Mouse (Mus musculus): ENCODE measurements around the gene Map1lc3a. TPM values are rescaled to one million over a fixed set of nuclear protein-coding genes. Genes with fewer than 3 reads are reported as not detected.

Gene Map1lc3a
- total RNA-seq, 2 experiments from 2014 or later = 313 to 317 TPM

DNA sequence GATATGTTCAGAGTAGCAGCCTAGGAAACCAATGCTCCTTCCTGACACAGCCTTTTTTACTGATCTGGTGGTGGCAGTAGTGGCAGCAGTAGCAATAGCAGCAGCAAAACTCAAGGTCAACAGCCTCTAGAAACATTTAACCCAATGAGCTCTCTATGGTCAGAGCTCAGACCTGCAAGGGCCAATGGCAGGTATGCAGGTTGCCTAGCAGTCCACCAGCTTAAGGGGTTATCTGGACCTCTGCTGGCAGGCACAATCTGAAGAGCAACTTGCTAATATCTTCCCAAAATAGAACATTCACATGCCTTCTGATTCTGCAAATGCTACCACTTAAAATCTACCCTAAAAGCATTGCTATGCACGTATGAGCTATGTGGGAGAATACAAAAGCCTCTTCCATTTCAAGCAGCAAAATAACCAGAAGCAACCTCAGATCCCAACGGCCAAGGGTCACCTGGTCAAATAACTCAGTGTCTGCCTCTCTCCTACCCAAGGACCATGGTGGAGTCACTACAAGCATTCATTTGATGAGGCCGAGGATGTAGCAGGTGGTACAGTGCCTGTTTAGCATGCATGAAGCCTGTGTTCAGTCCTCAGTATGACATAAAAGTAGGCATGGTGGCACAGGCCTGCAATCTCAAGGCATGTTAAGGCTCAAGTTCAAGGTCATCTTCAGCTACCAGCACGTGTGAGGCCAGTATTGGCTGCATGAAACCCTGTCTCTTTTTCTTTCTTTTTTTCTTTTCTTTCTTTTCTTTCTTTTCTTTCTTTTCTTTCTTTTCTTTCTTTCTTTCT is 11.6 kb downstream of the Map1lc3a start:
- no peak for TF ChIP-seq CTCF (IDR thresholded peaks at IDR 0.05)
- DNase-seq (ENCODE audit: extremely low spot score in 1 of 2, low spot score in 2 of 2) = no peak
- Histone ChIP-seq H3K4me3 (no peak overlapping the region), H3K27ac (no peak overlapping the region)
- intact Hi-C loops (cut with DNase I) = no loop called here

DNA sequence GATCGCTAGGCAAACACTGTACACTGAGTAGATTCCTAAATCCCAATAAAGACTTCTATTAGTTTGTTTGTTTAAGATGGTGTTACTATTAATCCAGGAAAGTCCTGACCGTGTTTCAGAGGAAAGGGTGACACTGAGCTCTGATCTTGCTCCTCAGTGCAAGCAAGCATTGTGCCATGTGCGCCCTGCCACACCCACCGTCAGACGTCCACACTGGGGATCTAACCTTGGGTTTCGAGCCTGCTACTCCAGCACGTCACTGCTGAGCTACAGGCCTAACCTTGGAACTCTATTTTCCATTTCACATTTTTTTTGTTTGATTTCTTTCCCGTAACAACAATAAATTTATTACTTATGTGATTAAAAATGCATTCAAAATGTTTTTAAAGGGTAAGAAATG is 14.0 kb downstream of the Map1lc3a start:
- Histone ChIP-seq H3K4me3 (no peak overlapping the region), H3K27ac (no peak overlapping the region)
- TF ChIP-seq CTCF (IDR thresholded peaks at IDR 0.05) = no peak
- intact Hi-C loops (cut with DNase I) = no loop called here
- no peak for DNase-seq (ENCODE audit: extremely low spot score in 1 of 2, low spot score in 2 of 2)

DNA sequence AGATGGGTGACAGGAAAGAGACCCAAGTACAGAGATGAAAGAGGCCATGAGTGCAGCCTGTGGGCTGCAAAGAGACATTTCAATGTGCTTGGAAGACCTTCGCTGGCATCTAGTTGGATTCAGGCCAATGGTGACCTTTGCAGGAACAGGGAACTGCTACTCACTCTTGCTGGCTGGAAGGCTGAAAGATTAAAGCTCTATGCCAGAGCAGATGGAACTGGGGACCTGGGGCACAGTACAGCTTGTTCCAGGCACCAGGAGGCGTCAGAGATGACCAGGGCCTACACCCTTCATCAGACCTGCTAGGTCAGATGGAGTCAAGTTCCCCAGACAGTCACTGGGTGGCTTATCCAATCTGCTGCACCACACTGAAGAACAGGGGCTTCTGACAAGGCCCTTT is 17.3 kb downstream of the Map1lc3a start:
- no peak for DNase-seq (ENCODE audit: extremely low spot score in 1 of 2, low spot score in 2 of 2)
- TF ChIP-seq CTCF (IDR thresholded peaks at IDR 0.05) = no peak
- H3K27ac ChIP-seq = no peak overlapping the region
- intact Hi-C loops (cut with DNase I) = no loop called here
- no peak overlapping the region for H3K4me3 ChIP-seq

DNA sequence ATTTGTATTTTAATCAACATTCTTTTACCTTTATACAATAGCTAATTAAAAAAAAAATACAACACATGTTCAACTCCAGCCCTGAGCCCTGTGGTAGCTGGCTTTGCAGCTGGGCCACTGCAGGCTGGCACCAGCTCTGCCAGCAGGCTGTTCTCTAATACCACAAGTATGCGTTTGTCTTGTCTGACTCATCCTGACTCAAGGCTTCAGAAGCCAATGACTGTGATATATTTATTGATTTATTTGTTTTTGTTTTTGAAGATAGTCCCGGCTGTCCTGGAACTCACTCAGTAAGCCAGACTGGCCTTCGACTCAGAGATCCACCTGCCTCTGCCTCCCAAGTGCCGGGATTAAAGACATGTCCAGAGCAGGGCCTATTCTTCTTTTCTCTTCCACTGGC is 17.8 kb downstream of the Map1lc3a start:
- Histone ChIP-seq H3K4me3 (no peak overlapping the region), H3K27ac (no peak overlapping the region)
- no peak; the same call in 1 of the 2 replicates for TF ChIP-seq CTCF (IDR thresholded peaks at IDR 0.05)
- intact Hi-C loops (cut with DNase I) = no loop called here
- DNase-seq (ENCODE audit: extremely low spot score in 1 of 2, low spot score in 2 of 2) = no peak

DNA sequence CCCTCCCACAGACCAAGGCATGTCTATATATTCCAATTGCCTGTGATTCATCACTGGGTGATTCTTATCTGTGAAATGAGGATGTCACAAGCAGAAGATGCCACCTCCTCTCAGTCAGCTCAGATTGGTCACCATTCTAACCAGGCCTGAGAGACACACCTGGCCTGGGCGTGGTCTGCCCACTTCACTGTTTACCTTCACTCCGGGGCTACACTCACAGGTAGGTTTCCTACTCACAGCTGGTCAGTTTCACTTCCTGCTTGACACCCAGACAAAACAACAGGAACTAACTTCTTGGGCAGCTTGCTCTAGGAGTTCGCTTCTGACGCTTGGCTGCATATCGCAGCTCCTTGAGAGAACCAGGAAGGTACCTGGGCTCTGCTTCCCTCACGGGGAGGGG is 19.4 kb downstream of the Map1lc3a start:
- TF ChIP-seq CTCF (IDR thresholded peaks at IDR 0.05) = no peak
- DNase-seq (ENCODE audit: extremely low spot score in 1 of 2, low spot score in 2 of 2) = no peak
- Histone ChIP-seq H3K27ac (no peak overlapping the region), H3K4me3 (no peak overlapping the region)
- intact Hi-C loops (cut with DNase I) = no loop called here

DNA sequence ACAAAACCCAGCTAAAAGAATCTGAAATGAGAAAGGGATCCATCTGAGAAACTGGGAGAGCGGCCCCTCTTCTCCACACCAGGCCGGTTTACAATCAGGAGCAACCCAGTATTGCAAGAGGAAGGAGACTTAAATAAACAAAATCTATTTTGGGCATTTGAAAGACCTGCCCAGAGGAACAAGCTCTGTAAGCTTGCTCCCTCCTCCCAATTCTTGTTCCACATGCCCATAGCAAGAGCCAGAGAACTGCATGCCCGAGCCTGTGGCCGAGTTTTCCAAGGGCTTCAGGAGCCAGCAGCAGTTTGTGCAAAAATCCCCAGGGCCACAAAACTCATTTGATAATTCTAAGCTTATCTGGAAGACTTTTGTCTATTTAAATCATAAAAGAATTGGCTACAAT is 23.5 kb downstream of the Map1lc3a start:
- TF ChIP-seq CTCF (IDR thresholded peaks at IDR 0.05) = no peak
- intact Hi-C loops (cut with DNase I) = no loop called here
- H3K4me3 ChIP-seq = no peak overlapping the region
- DNase-seq (ENCODE audit: extremely low spot score in 1 of 2, low spot score in 2 of 2) = no peak
- H3K27ac ChIP-seq = peak overlapping the region; percentile 2; the same call in 1 of the 2 replicates

DNA sequence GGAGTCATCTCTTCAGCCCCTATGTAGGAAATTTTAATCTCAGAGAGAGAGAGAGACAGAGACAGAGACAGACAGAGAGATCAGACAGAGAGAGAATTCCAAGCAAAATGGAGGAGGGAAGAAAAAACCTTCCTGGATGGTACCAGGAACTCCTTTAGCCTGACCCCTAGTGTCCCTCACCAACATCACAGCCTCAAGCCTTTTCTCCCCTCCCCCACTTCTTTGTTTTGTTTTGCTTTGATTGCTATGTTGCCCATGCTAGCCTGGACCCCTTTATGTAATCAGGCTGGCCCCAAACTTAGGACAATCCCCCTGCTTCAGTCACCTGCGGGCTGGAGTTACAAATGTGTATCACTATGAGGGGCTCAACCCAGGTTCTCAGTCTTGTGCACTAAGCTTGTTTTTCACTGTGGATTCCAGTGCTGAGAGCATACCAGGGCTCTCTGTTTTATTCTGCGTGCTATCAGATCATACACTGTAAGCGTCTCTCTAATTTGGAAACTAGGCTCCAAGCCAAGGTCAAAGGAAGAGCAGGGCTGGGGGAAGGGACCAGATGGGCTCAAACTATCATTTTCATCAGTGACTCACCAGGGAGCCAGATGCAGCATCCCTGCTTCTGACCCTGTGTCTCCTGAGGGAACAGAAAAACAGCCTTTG is 33.0 kb downstream of the Map1lc3a start:
- peak; percentile 44 for TF ChIP-seq CTCF (IDR thresholded peaks at IDR 0.05)
- intact Hi-C loops (cut with DNase I) = no loop called here
- DNase-seq (ENCODE audit: extremely low spot score in 1 of 2, low spot score in 2 of 2) = no peak
- peak overlapping the region; percentile 47; the same call in 1 of the 2 replicates for H3K27ac ChIP-seq
- H3K4me3 ChIP-seq = no peak overlapping the region

GRCm38 (mm10) chr2:155313671-155314070 is 37.6 kb downstream of the Map1lc3a start:
- Histone ChIP-seq H3K27ac (no peak overlapping the region), H3K4me3 (no peak overlapping the region)
- intact Hi-C loops (cut with DNase I) = no loop called here
- DNase-seq (ENCODE audit: extremely low spot score in 1 of 2, low spot score in 2 of 2) = no peak
- TF ChIP-seq CTCF (IDR thresholded peaks at IDR 0.05) = no peak

GRCm38 (mm10) chr2:155318618-155319017 is 42.5 kb downstream of the Map1lc3a start:
- DNase-seq (ENCODE audit: extremely low spot score in 1 of 2, low spot score in 2 of 2) = no peak
- Histone ChIP-seq H3K4me3 (no peak overlapping the region), H3K27ac (no peak overlapping the region)
- no peak for TF ChIP-seq CTCF (IDR thresholded peaks at IDR 0.05)
- intact Hi-C loops (cut with DNase I) = no loop called here

GRCm38 (mm10) chr2:155320596-155320995 is 44.5 kb downstream of the Map1lc3a start:
- TF ChIP-seq CTCF (IDR thresholded peaks at IDR 0.05) = no peak
- intact Hi-C loops (cut with DNase I) = no loop called here
- DNase-seq (ENCODE audit: extremely low spot score in 1 of 2, low spot score in 2 of 2) = no peak

GRCm38 (mm10) chr2:155326001-155326400 is 49.9 kb downstream of the Map1lc3a start:
- no peak for TF ChIP-seq CTCF (IDR thresholded peaks at IDR 0.05)
- DNase-seq (ENCODE audit: extremely low spot score in 1 of 2, low spot score in 2 of 2) = no peak
- Histone ChIP-seq H3K4me3 (no peak overlapping the region), H3K27ac (no peak overlapping the region)
- intact Hi-C loops (cut with DNase I) = no loop called here

More at GRCm38 (mm10) chr2:155320596-155320995, 44.5 kb downstream of the Map1lc3a start:
- H3K4me3 ChIP-seq = no peak overlapping the region
- no peak overlapping the region for H3K27ac ChIP-seq

Other genes with a start within 250 kb of the Map1lc3a start
- gene Ahcy, start 201.8 kb upstream of the Map1lc3a start, total RNA-seq (2021) = 10 to 100 TPM; 13.8 to 14.4 TPM
- 10 to 100 TPM; 50.8 to 53.9 TPM for gene Itch, start 142.8 kb upstream of the Map1lc3a start, total RNA-seq (2021)
- gene Dynlrb1, start 39.8 kb upstream of the Map1lc3a start, total RNA-seq (2021) = 100 to 1,000 TPM; 294 to 305 TPM
- gene Pigu, start 81.1 kb downstream of the Map1lc3a start, total RNA-seq (2021) = 10 to 100 TPM; 27.2 to 28.4 TPM
- 100 to 1,000 TPM; 135 to 147 TPM for gene Trp53inp2, start 104.8 kb downstream of the Map1lc3a start, total RNA-seq (2021)
- gene Ncoa6, start 197.6 kb downstream of the Map1lc3a start, total RNA-seq (2021) = 10 to 100 TPM; 63.2 to 68.7 TPM
- gene Acss2, start 241.7 kb downstream of the Map1lc3a start, total RNA-seq (2021) = 10 to 100 TPM; 56.2 to 61.6 TPM
- 100 to 1,000 TPM; 124 to 126 TPM for gene Ggt7, start 241.9 kb downstream of the Map1lc3a start, total RNA-seq (2021)